Mouse (Mus musculus): ENCODE results near the gene Olfr1410. TPM values are rescaled to one million over a fixed set of nuclear protein-coding genes. Genes with fewer than 3 reads are reported as not detected.
A peak's percentile ranks its signal among the peaks of the same experiment; 100 is the strongest.

Olfr1410 gene
- total RNA-seq (2021), result not detected
- long read RNA-seq, experiment 1, result 0 reads
- long read RNA-seq, experiment 2, result 0 reads

GRCm38 (mm10) chr1:92605482-92605881 is at the start of gene Olfr1410:
Gene Olfr1410, plus strand, starts transcription at chr1:92605782.
- DNase-seq, result no peak

- DNase-seq, result no peak
Observed at GRCm38 (mm10) chr1:92571022-92571421, 34.6 kb upstream of the Olfr1410 start, which contains the start of gene Olfr1413. Gene Olfr1413, plus strand, starts transcription at chr1:92571322.

GRCm38 (mm10) chr1:92585479-92585878 is 20.1 kb upstream of the Olfr1410 start, which contains the start of gene Olfr1412:
Gene Olfr1412, plus strand, starts transcription at chr1:92585779.
- no peak for DNase-seq

GRCm38 (mm10) chr1:92594111-92594510 is 11.5 kb upstream of the Olfr1410 start, which contains the start of gene Olfr1411:
Gene Olfr1411, plus strand, starts transcription at chr1:92594411.
- no peak for DNase-seq

GRCm38 (mm10) chr1:92596019-92596418 is 9.6 kb upstream of the Olfr1410 start:
- no peak for DNase-seq

GRCm38 (mm10) chr1:92607711-92608110 is 2.1 kb downstream of the Olfr1410 start:
- DNase-seq, result no peak

GRCm38 (mm10) chr1:92611008-92611407 is 5.4 kb downstream of the Olfr1410 start:
- DNase-seq, result peak; percentile 37

GRCm38 (mm10) chr1:92613175-92613574 is 7.6 kb downstream of the Olfr1410 start:
- DNase-seq, result no peak

GRCm38 (mm10) chr1:92614516-92614915 is 8.9 kb downstream of the Olfr1410 start:
- no peak for DNase-seq

- no peak for DNase-seq
Observed at GRCm38 (mm10) chr1:92616046-92616445, 10.5 kb downstream of the Olfr1410 start.

- DNase-seq, result no peak
Observed at GRCm38 (mm10) chr1:92617488-92617887, 11.9 kb downstream of the Olfr1410 start, which contains the start of gene Olfr12. Gene Olfr12, plus strand, starts transcription at chr1:92617788.

- no peak for DNase-seq
Observed at GRCm38 (mm10) chr1:92618360-92618759, 12.8 kb downstream of the Olfr1410 start.

- no peak for DNase-seq
Observed at GRCm38 (mm10) chr1:92628227-92628626, 22.6 kb downstream of the Olfr1410 start.

- DNase-seq, result no peak
Observed at GRCm38 (mm10) chr1:92632196-92632595, 26.6 kb downstream of the Olfr1410 start.

- no peak for DNase-seq
Observed at GRCm38 (mm10) chr1:92632948-92633347, 27.4 kb downstream of the Olfr1410 start.

- DNase-seq, result no peak
Observed at GRCm38 (mm10) chr1:92633726-92634125, 28.1 kb downstream of the Olfr1410 start.

GRCm38 (mm10) chr1:92634569-92634968 is 29.0 kb downstream of the Olfr1410 start:
- DNase-seq, result no peak

- DNase-seq, result no peak
Observed at GRCm38 (mm10) chr1:92634976-92635599, 29.5 kb downstream of the Olfr1410 start.

- DNase-seq, result no peak
Observed at GRCm38 (mm10) chr1:92636015-92636414, 30.4 kb downstream of the Olfr1410 start.

- DNase-seq, result no peak
Observed at GRCm38 (mm10) chr1:92636676-92637075, 31.1 kb downstream of the Olfr1410 start.

GRCm38 (mm10) chr1:92637501-92638172 is 32.1 kb downstream of the Olfr1410 start:
- no peak for DNase-seq

- no peak for DNase-seq
Observed at GRCm38 (mm10) chr1:92638181-92638580, 32.6 kb downstream of the Olfr1410 start.

GRCm38 (mm10) chr1:92638736-92639135 is 33.2 kb downstream of the Olfr1410 start:
- DNase-seq, result no peak

GRCm38 (mm10) chr1:92640393-92640792 is 34.8 kb downstream of the Olfr1410 start:
- no peak for DNase-seq
